Mouse (Mus musculus) cerebellum, adult 8-10 months (tissue): ENCODE results near the gene Ank3.
A peak's percentile ranks its signal among the peaks of the same experiment; 100 is the strongest.

Source experiments
- DNase-seq: peaks from one replicate; pipeline ENCODE4 v3.0.0; 2022

Ank3 gene

GRCm38 (mm10) chr10:69728876-69729275 is 330.3 kb downstream of the Ank3 start:
- no peak for DNase-seq

- no peak for DNase-seq
Observed at GRCm38 (mm10) chr10:69730351-69730871, 331.8 kb downstream of the Ank3 start.

GRCm38 (mm10) chr10:69731341-69731740 is 332.8 kb downstream of the Ank3 start:
- no peak for DNase-seq

- DNase-seq: peak; percentile 67
Observed at GRCm38 (mm10) chr10:69731863-69732262, 333.3 kb downstream of the Ank3 start.

- no peak for DNase-seq
Observed at GRCm38 (mm10) chr10:69736241-69736640, 337.7 kb downstream of the Ank3 start.

GRCm38 (mm10) chr10:69738741-69739271 is 340.2 kb downstream of the Ank3 start:
- no peak for DNase-seq

GRCm38 (mm10) chr10:69742528-69742927 is 344.0 kb downstream of the Ank3 start:
- no peak for DNase-seq

- no peak for DNase-seq
Observed at GRCm38 (mm10) chr10:69744181-69744580, 345.6 kb downstream of the Ank3 start.

- no peak for DNase-seq
Observed at GRCm38 (mm10) chr10:69744871-69745270, 346.3 kb downstream of the Ank3 start.

GRCm38 (mm10) chr10:69746322-69746721 is 347.7 kb downstream of the Ank3 start:
- DNase-seq: no peak

- DNase-seq: no peak
Observed at GRCm38 (mm10) chr10:69746730-69747129, 348.2 kb downstream of the Ank3 start.

GRCm38 (mm10) chr10:69751416-69751815 is 352.8 kb downstream of the Ank3 start:
- no peak for DNase-seq

GRCm38 (mm10) chr10:69753464-69753863 is 354.9 kb downstream of the Ank3 start:
- DNase-seq: no peak

- no peak for DNase-seq
Observed at GRCm38 (mm10) chr10:69756956-69757672, 358.5 kb downstream of the Ank3 start.

- no peak for DNase-seq
Observed at GRCm38 (mm10) chr10:69762977-69763376, 364.4 kb downstream of the Ank3 start.

GRCm38 (mm10) chr10:69764402-69764801 is 365.8 kb downstream of the Ank3 start:
- no peak for DNase-seq

- no peak for DNase-seq
Observed at GRCm38 (mm10) chr10:69777065-69777645, 378.6 kb downstream of the Ank3 start.

GRCm38 (mm10) chr10:69777736-69778135 is 379.2 kb downstream of the Ank3 start:
- DNase-seq: no peak

GRCm38 (mm10) chr10:69779246-69779645 is 380.7 kb downstream of the Ank3 start:
- no peak for DNase-seq

- DNase-seq: peak; percentile 68
Observed at GRCm38 (mm10) chr10:69781491-69781890, 382.9 kb downstream of the Ank3 start.

- no peak for DNase-seq
Observed at GRCm38 (mm10) chr10:69785235-69785634, 386.7 kb downstream of the Ank3 start.

- DNase-seq: no peak
Observed at GRCm38 (mm10) chr10:69785692-69786091, 387.1 kb downstream of the Ank3 start.

- no peak for DNase-seq
Observed at GRCm38 (mm10) chr10:69786220-69786993, 387.8 kb downstream of the Ank3 start.
